ENCODE assay signal across 12 mouse cellular contexts in genomic region chr10:76798751-76799585, GRCm38 (mm10).
DNase-seq lines count a peak whose midpoint lies in the region; ATAC-seq and TF ChIP-seq lines count a peak whose summit lies in the region.
"Had no signal": no experiment of that assay in that cellular context is flagged by ENCODE, and none has a peak within 500 bp of the region (broad histone marks: within the 10 kb centered on the region; RNA-seq: fewer than 3 reads in every experiment).

No protein-coding gene starts in this region.

- no peaks in the 10 kb centered on the region for H3K36me3 ChIP-seq in heart, embryonic 15.5 days
- H3K36me3 ChIP-seq in CH12.LX (replicated peaks in 1 of 2; ENCODE audit: control insufficient read depth in 1 of 2, insufficient read depth in 1 of 2, low read length in 1 of 2) = no peaks in the 10 kb centered on the region
- H3K36me3 ChIP-seq in lung, embryonic 16.5 days (ENCODE audit: control insufficient read depth, insufficient read depth, low read length) = no peaks in the 10 kb centered on the region
- no peaks in the 10 kb centered on the region for H3K36me3 ChIP-seq in splenic B cell, adult 2 months (ENCODE audit: control insufficient read depth, insufficient read depth, low read length, poor library complexity, severe bottlenecking)
- H3K36me3 ChIP-seq: G1E had no signal

- H3K9me3 ChIP-seq in heart, embryonic 15.5 days (replicated peaks) = no peaks in the 10 kb centered on the region
- H3K9me3 ChIP-seq in CH12.LX (replicated peaks; ENCODE audit: low read length) = no peaks in the 10 kb centered on the region
- no peaks in the 10 kb centered on the region for H3K9me3 ChIP-seq in lung, embryonic 16.5 days (ENCODE audit: control insufficient read depth, low read length)
- H3K9me3 ChIP-seq: G1E had no signal

- peaks cover 12% of the 10 kb centered on the region for H3K4me1 ChIP-seq in heart, embryonic 15.5 days (replicated peaks)
- peaks cover 0 to 11% of the 10 kb centered on the region in 2 experiments; a peak in 1 of 4 replicates for H3K4me1 ChIP-seq in CH12.LX (ENCODE audit: control insufficient read depth in 1 of 2, insufficient read depth in 2 of 2)
- no peaks in the 10 kb centered on the region for H3K4me1 ChIP-seq in lung, embryonic 16.5 days (replicated peaks; ENCODE audit: control insufficient read depth, insufficient read depth, low read length)

- DNase-seq in heart, postnatal 14 days = no peak
- no peak for DNase-seq in CH12.LX (ENCODE audit: extremely low read depth)
- peak; percentile 6 for DNase-seq in splenic B cell, adult 2 months (ENCODE audit: low read depth, low spot score)
- no peak for DNase-seq in frontal cortex, postnatal 36 days (ENCODE audit: low spot score in 2 of 2)
- no peak for DNase-seq in testis, postnatal 10 days (ENCODE audit: low spot score)
- no peak for DNase-seq in urinary bladder, adult 2 months (ENCODE audit: low spot score)
- DNase-seq: adrenal gland, postnatal 36 days; right cerebral cortex, adult 18-20 months had no signal

- H3K79me2 ChIP-seq in CH12.LX (replicated peaks; ENCODE audit: control insufficient read depth, extremely low read depth, insufficient read depth, poor library complexity, severe bottlenecking) = no peaks in the 10 kb centered on the region

- no peak for TF ChIP-seq CTCF in CH12.LX (conservative IDR thresholded peaks at IDR 0.05 in 1 of 2, IDR thresholded peaks at IDR 0.05 in 1 of 2; ENCODE audit: low read depth in 2 of 2, low read length in 2 of 2)

- ATAC-seq in heart, embryonic 15.5 days (replicated peaks; ENCODE audit: insufficient number of reproducible peaks, insufficient read depth, low FRiP score, low read depth) = no peak
- peak; percentile 23; the same call in 1 of the 2 replicates for ATAC-seq in lung, embryonic 16.5 days (ENCODE audit: low read depth)

- no peak overlapping the region for H3K4me3 ChIP-seq in heart, embryonic 15.5 days
- no peak overlapping the region for H3K4me3 ChIP-seq in CH12.LX (replicated peaks in 1 of 3; ENCODE audit: low read depth in 2 of 3, low read length in 2 of 3, poor library complexity in 1 of 3)
- no peak overlapping the region for H3K4me3 ChIP-seq in lung, embryonic 16.5 days (ENCODE audit: low read length)

- 60% methylated on average over 17 of the region's 17 CpGs for WGBS in heart, embryonic 15.5 days
- 68% methylated on average over 17 of the region's 17 CpGs for WGBS in lung, embryonic 16.5 days

- TF ChIP-seq POLR2A in CH12.LX (IDR thresholded peaks at IDR 0.05; ENCODE audit: low read depth, low read length) = no peak

- TF ChIP-seq RAD21 in CH12.LX (IDR thresholded peaks at IDR 0.05; ENCODE audit: low read depth, low read length) = no peak

- TF ChIP-seq EP300 in CH12.LX (IDR thresholded peaks at IDR 0.05; ENCODE audit: low read length) = no peak

- in situ Hi-C loops in CH12.LX (cut with MboI; ENCODE audit: low pct_ligation_motif_present, low pct_unique_long_range_greater_than_20kb, low sequenced_read_pairs) = no loop called here

- H3K9ac ChIP-seq in heart, embryonic 15.5 days = no peak overlapping the region
- no peak overlapping the region for H3K9ac ChIP-seq in CH12.LX (ENCODE audit: insufficient read depth, low read depth)
- H3K9ac ChIP-seq in lung, embryonic 16.5 days (ENCODE audit: low read length) = no peak overlapping the region

- peak overlapping the region; percentile 20; the same call in 1 of the 2 replicates for H3K4me2 ChIP-seq in heart, embryonic 15.5 days
- peak overlapping the region; percentile 21; the same call in 1 of the 2 replicates for H3K4me2 ChIP-seq in CH12.LX (ENCODE audit: insufficient read depth, low read depth, poor library complexity, severe bottlenecking)
- no peak overlapping the region for H3K4me2 ChIP-seq in lung, embryonic 16.5 days (ENCODE audit: low read depth, low read length)
- H3K4me2 ChIP-seq: liver, embryonic 11.5 days had no signal

- dilution Hi-C loops in CH12.LX (cut with MboI; ENCODE audit: extremely low pct_ligation_motif_present, extremely low pct_unique_long_range_greater_than_20kb, low sequenced_read_pairs) = no loop called here

- intact Hi-C loops in heart, postnatal 14 days (cut with DNase I) = no loop called here

- H3K27me3 ChIP-seq in heart, embryonic 15.5 days = no peaks in the 10 kb centered on the region
- H3K27me3 ChIP-seq in CH12.LX (replicated peaks) = peaks cover 81% of the 10 kb centered on the region
- no peaks in the 10 kb centered on the region for H3K27me3 ChIP-seq in lung, embryonic 16.5 days (ENCODE audit: control insufficient read depth, insufficient read depth, low read depth, low read length)
- no peaks in the 10 kb centered on the region for H3K27me3 ChIP-seq in splenic B cell, adult 2 months (ENCODE audit: control insufficient read depth, insufficient read depth, low read length, poor library complexity, severe bottlenecking)

- no peak overlapping the region for H3K27ac ChIP-seq in heart, embryonic 15.5 days
- H3K27ac ChIP-seq in CH12.LX (ENCODE audit: insufficient read depth, low read depth) = no peak overlapping the region
- no peak overlapping the region for H3K27ac ChIP-seq in lung, embryonic 16.5 days (ENCODE audit: low read length)

TF ChIP-seq in CH12.LX, 34 proteins besides CTCF, POLR2A, EP300 and RAD21:
- no peak for TF ChIP-seq MYC (IDR thresholded peaks at IDR 0.05; ENCODE audit: low read depth, low read length)
- no peak for TF ChIP-seq USF2 (conservative IDR thresholded peaks at IDR 0.05; ENCODE audit: low read depth, low read length)
- TF ChIP-seq PAX5 (IDR thresholded peaks at IDR 0.05; ENCODE audit: low read length) = no peak
- no peak for TF ChIP-seq SMC3 (IDR thresholded peaks at IDR 0.05; ENCODE audit: low read depth, low read length)
- TF ChIP-seq ETS1 (conservative IDR thresholded peaks at IDR 0.05; ENCODE audit: low read depth, low read length) = no peak
- no peak for TF ChIP-seq ZNF384 (IDR thresholded peaks at IDR 0.05; ENCODE audit: low read depth, low read length)
- no peak for TF ChIP-seq CHD1 (IDR thresholded peaks at IDR 0.05; ENCODE audit: low read depth, low read length)
- no peak for TF ChIP-seq USF1 (IDR thresholded peaks at IDR 0.05; ENCODE audit: low read depth, low read length)
- TF ChIP-seq TBP (conservative IDR thresholded peaks at IDR 0.05; ENCODE audit: low read depth, low read length) = no peak
- no peak for TF ChIP-seq NRF1 (IDR thresholded peaks at IDR 0.05; ENCODE audit: low read depth, low read length)
- TF ChIP-seq UBTF (IDR thresholded peaks at IDR 0.05; ENCODE audit: low read depth, low read length) = no peak
- no peak for TF ChIP-seq RCOR1 (conservative IDR thresholded peaks at IDR 0.05; ENCODE audit: low read depth, low read length)
- no peak for TF ChIP-seq POLR2AphosphoS2 (IDR thresholded peaks at IDR 0.05; ENCODE audit: low read depth, low read length)
- TF ChIP-seq BHLHE40 (IDR thresholded peaks at IDR 0.05; ENCODE audit: low read depth, low read length) = no peak
- TF ChIP-seq IRF4 (IDR thresholded peaks at IDR 0.05; ENCODE audit: low read depth, low read length) = no peak
- no peak for TF ChIP-seq MAFK (IDR thresholded peaks at IDR 0.05; ENCODE audit: insufficient replicate concordance, low read length)
- TF ChIP-seq ELF1 (IDR thresholded peaks at IDR 0.05; ENCODE audit: low read depth, low read length) = no peak
- TF ChIP-seq HCFC1 (IDR thresholded peaks at IDR 0.05; ENCODE audit: low read depth, low read length) = no peak
- no peak for TF ChIP-seq CHD2 (IDR thresholded peaks at IDR 0.05; ENCODE audit: low read length)
- TF ChIP-seq KAT2A (IDR thresholded peaks at IDR 0.05; ENCODE audit: insufficient replicate concordance, low read length) = no peak
TF ChIP-seq in CH12.LX: peak in this region for 0.
